ENCODE assay signal across 8 mouse cellular contexts in the genomic region with DNA sequence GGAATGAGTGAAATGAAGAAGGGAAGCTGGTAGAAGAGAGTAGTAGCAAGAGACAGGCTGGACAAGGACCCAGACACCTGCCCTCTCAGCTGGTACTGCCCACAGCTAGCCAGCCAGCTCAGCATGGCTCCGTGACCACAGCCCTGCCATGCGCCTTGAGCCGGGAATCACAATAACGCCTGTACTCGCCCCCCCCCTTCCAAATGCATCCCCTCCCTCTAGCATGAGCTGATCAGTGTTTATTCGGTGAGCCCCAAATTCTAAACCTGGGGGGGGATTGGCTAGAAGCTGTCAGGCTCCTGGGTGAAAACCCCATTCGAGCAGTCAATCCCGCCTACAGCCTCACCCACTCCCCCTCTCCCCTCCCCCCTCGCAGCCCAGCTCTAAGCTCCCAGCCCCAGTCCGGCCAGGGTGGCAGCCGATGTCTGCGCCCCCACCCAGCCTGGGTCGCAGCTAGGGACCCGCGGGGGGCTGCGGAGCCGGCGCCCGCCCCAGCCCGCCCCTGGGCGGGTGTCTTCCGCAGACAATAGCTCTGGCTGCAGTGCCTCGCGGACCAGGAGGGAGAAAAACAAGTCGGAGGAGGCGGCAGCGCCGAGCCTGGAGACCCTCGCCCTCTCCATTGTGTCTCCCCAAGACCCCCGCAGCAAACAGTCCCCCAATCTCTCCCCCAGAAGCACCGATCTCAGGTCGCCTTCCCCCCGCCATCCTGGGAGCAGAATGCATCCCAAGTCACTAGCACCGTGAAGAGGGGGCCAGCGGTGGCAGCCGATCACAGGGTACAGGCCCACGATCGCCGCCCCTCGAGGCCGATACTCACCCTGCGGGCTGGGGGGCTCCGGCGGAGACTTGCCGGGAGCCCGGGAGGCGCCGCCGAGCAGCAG. TPM values are rescaled to one million over a fixed set of nuclear protein-coding genes. Genes with fewer than 3 reads are reported as not detected.
DNase-seq lines count a peak whose midpoint lies in the region; ATAC-seq and TF ChIP-seq lines count a peak whose summit lies in the region.

No protein-coding gene starts in this region.

- DNase-seq in kidney, adult 9 months, result no peak
- DNase-seq in MEL (ENCODE audit: low read depth, low spot score), result peak; percentile 43
- DNase-seq in embryo, embryonic 10 days (ENCODE audit: low spot score), result peak; percentile 51
- peak; percentile 77 for DNase-seq in hindbrain, embryonic 10.5 days (ENCODE audit: low spot score)
- no peak for DNase-seq in liver, postnatal 0 days
- no peak for DNase-seq in right cerebral cortex, postnatal 14 days

- H3K27ac ChIP-seq in kidney, embryonic 14.5 days (ENCODE audit: low read depth, low read length), result peak overlapping the region; percentile 90
- H3K27ac ChIP-seq in MEL (ENCODE audit: control insufficient read depth, low read depth, low read length), result no peak overlapping the region
- H3K27ac ChIP-seq in hindbrain, embryonic 10.5 days, result peak overlapping the region; percentile 99
- peak overlapping the region; percentile 34; the same call in 1 of the 2 replicates for H3K27ac ChIP-seq in liver, postnatal 0 days (ENCODE audit: low read depth)
- peak overlapping the region; percentile 96 for H3K27ac ChIP-seq in stomach, embryonic 16.5 days (ENCODE audit: low read length)

- peaks cover 39% of the 10 kb centered on the region for H3K4me1 ChIP-seq in kidney, embryonic 14.5 days (ENCODE audit: control insufficient read depth, insufficient read depth, low read length)
- H3K4me1 ChIP-seq in MEL (ENCODE audit: control insufficient read depth in 1 of 2, insufficient read depth in 2 of 2, low read length in 2 of 2), result peaks cover 4 to 21% of the 10 kb centered on the region in 2 experiments
- H3K4me1 ChIP-seq in hindbrain, embryonic 10.5 days (replicated peaks), result peaks cover 58% of the 10 kb centered on the region
- 0 out of 2 replicates have a peak, but pooled peaks cover 3% of the 10 kb centered on the region for H3K4me1 ChIP-seq in liver, postnatal 0 days (ENCODE audit: insufficient read depth)
- peaks cover 43% of the 10 kb centered on the region for H3K4me1 ChIP-seq in stomach, embryonic 16.5 days (ENCODE audit: control insufficient read depth, insufficient read depth, low read length)

- peak; percentile 32 for ATAC-seq in kidney, embryonic 14.5 days (ENCODE audit: low FRiP score, low TSS enrichment)
- ATAC-seq in liver, postnatal 0 days, result no peak
- peak; percentile 23 for ATAC-seq in stomach, embryonic 16.5 days (ENCODE audit: insufficient read depth, low FRiP score)

- no peaks in the 10 kb centered on the region for H3K9me3 ChIP-seq in kidney, embryonic 14.5 days (ENCODE audit: control insufficient read depth, low read length)
- H3K9me3 ChIP-seq in MEL (replicated peaks; ENCODE audit: insufficient read depth, low read length), result no peaks in the 10 kb centered on the region
- no peaks in the 10 kb centered on the region for H3K9me3 ChIP-seq in hindbrain, embryonic 10.5 days
- H3K9me3 ChIP-seq in liver, postnatal 0 days (ENCODE audit: low read length), result no peaks in the 10 kb centered on the region
- no peaks in the 10 kb centered on the region for H3K9me3 ChIP-seq in stomach, embryonic 16.5 days (replicated peaks; ENCODE audit: control insufficient read depth, low read length)

- no peak for TF ChIP-seq EP300 in MEL (IDR thresholded peaks at IDR 0.05; ENCODE audit: low read depth in 1 of 2, low read length in 2 of 2)
- no peak for TF ChIP-seq EP300 in liver, postnatal 0 days (IDR thresholded peaks at IDR 0.05; ENCODE audit: low read depth)

- no peak for TF ChIP-seq CTCF in MEL (IDR thresholded peaks at IDR 0.05 in 2 of 3, conservative IDR thresholded peaks at IDR 0.05 in 1 of 3; ENCODE audit: control insufficient read depth in 1 of 3, insufficient read depth in 1 of 3, low read depth in 2 of 3, low read length in 3 of 3, poor library complexity in 1 of 3, severe bottlenecking in 1 of 3)
- TF ChIP-seq CTCF in liver, postnatal 0 days (IDR thresholded peaks at IDR 0.05; ENCODE audit: low read depth), result no peak

- H3K27me3 ChIP-seq in kidney, embryonic 14.5 days (ENCODE audit: control insufficient read depth, insufficient read depth, low read length), result peaks cover 4% of the 10 kb centered on the region; the same call in 1 of the 2 replicates
- H3K27me3 ChIP-seq in MEL (ENCODE audit: control insufficient read depth in 1 of 2, insufficient read depth in 2 of 2, low read length in 2 of 2), result peaks cover 6 to 12% of the 10 kb centered on the region in 2 experiments
- H3K27me3 ChIP-seq in hindbrain, embryonic 10.5 days (ENCODE audit: insufficient read depth, poor library complexity, severe bottlenecking), result peaks cover 49% of the 10 kb centered on the region
- peaks cover 66% of the 10 kb centered on the region for H3K27me3 ChIP-seq in liver, postnatal 0 days (ENCODE audit: insufficient read depth, low read length)
- H3K27me3 ChIP-seq in stomach, embryonic 16.5 days (ENCODE audit: control insufficient read depth, insufficient read depth, low read length), result no peaks in the 10 kb centered on the region

- H3K36me3 ChIP-seq in kidney, embryonic 14.5 days (ENCODE audit: control insufficient read depth, insufficient read depth, low read length), result peaks cover 14% of the 10 kb centered on the region
- H3K36me3 ChIP-seq in MEL (ENCODE audit: control insufficient read depth in 1 of 2, insufficient read depth in 2 of 2, low read length in 2 of 2), result peaks cover 0 to 5% of the 10 kb centered on the region in 2 experiments; a peak in 2 of 4 replicates
- peaks cover 24% of the 10 kb centered on the region for H3K36me3 ChIP-seq in hindbrain, embryonic 10.5 days
- no peaks in the 10 kb centered on the region for H3K36me3 ChIP-seq in liver, postnatal 0 days (replicated peaks; ENCODE audit: insufficient read depth, low read length)
- peaks cover 3% of the 10 kb centered on the region; the same call in 1 of the 2 replicates for H3K36me3 ChIP-seq in stomach, embryonic 16.5 days (ENCODE audit: control insufficient read depth, insufficient read depth, low read length)

- peak overlapping the region; percentile 82 for H3K4me2 ChIP-seq in kidney, embryonic 14.5 days (replicated peaks; ENCODE audit: low read depth, low read length)
- peak overlapping the region; percentile 83 for H3K4me2 ChIP-seq in liver, postnatal 0 days (ENCODE audit: low read depth, low read length)
- H3K4me2 ChIP-seq in stomach, embryonic 16.5 days (ENCODE audit: low read depth, low read length), result peak overlapping the region; percentile 69

- TF ChIP-seq RAD21 in MEL (IDR thresholded peaks at IDR 0.05; ENCODE audit: low read depth, low read length), result no peak

- TF ChIP-seq POLR2A in MEL (IDR thresholded peaks at IDR 0.05; ENCODE audit: control insufficient read depth in 1 of 2, insufficient read depth in 1 of 2, low read depth in 1 of 2, low read length in 2 of 2, poor library complexity in 1 of 2), result no peak

- peak overlapping the region; percentile 94 for H3K4me3 ChIP-seq in kidney, embryonic 14.5 days (ENCODE audit: low read length)
- H3K4me3 ChIP-seq in MEL (ENCODE audit: control insufficient read depth in 1 of 2, insufficient read depth in 1 of 2, low read depth in 2 of 2, low read length in 2 of 2), result peak overlapping the region; percentile 81 to 97
- peak overlapping the region; percentile 94 for H3K4me3 ChIP-seq in hindbrain, embryonic 10.5 days
- H3K4me3 ChIP-seq in liver, postnatal 0 days (ENCODE audit: low read depth, low read length), result peak overlapping the region; percentile 61
- peak overlapping the region; percentile 87 for H3K4me3 ChIP-seq in stomach, embryonic 16.5 days (replicated peaks; ENCODE audit: low read length)

- H3K9ac ChIP-seq in kidney, embryonic 14.5 days (ENCODE audit: low read depth, low read length), result peak overlapping the region; percentile 97
- peak overlapping the region; percentile 82 for H3K9ac ChIP-seq in MEL (ENCODE audit: control insufficient read depth, low read depth, low read length, poor library complexity, severe bottlenecking)
- peak overlapping the region; percentile 47 for H3K9ac ChIP-seq in liver, postnatal 0 days (replicated peaks)
- H3K9ac ChIP-seq in stomach, embryonic 16.5 days (ENCODE audit: low read length), result peak overlapping the region; percentile 96

- peaks cover 5% of the 10 kb centered on the region; the same call in 1 of the 2 replicates for H3K79me2 ChIP-seq in MEL (ENCODE audit: control insufficient read depth, insufficient read depth, low read length, poor library complexity)

- WGBS in kidney, embryonic 14.5 days, result under 1% methylated on average over 31 of the region's 49 CpGs
- WGBS in hindbrain, embryonic 10.5 days, result under 1% methylated on average over 49 of the region's 49 CpGs
- under 1% methylated on average over 40 of the region's 49 CpGs for WGBS in liver, postnatal 0 days (ENCODE audit: insufficient replicate concordance)
- WGBS in stomach, embryonic 16.5 days, result under 1% methylated on average over 49 of the region's 49 CpGs

RNA-seq across cellular contexts. Expression of a gene that starts 0.7 kb away (rescaled TPM):
- polyA plus RNA-seq in kidney, embryonic 14.5 days (2014; fragmentation: Nextera tagmentation; extraction: Ambion mirVana), result 12.3 and 14.7 TPM in 2 replicates
- 1.8 and 2.0 TPM in 2 replicates for total RNA-seq in MEL (2012; rRNA removed)
- polyA plus RNA-seq in MEL (2012; ENCODE audit: insufficient read depth in 1 of 2, insufficient read length in 2 of 2, low read depth in 1 of 2, low replicate concordance in 2 of 2, missing spikeins in 1 of 2), result 1 to 10 TPM in 1 of 2 experiments, not detected in 1; 8.8 TPM
- 5.2 and 8.3 TPM in 2 replicates for polyA plus RNA-seq in hindbrain, embryonic 10.5 days (2016; fragmentation: Nextera tagmentation; extraction: Ambion mirVana)
- 0.23 and 0.72 TPM in 2 replicates for polyA plus RNA-seq in liver, postnatal 0 days (2015; fragmentation: Nextera tagmentation; extraction: Ambion mirVana)
- 2.5 and 3.3 TPM in 2 replicates for polyA plus RNA-seq in stomach, embryonic 16.5 days (2015; fragmentation: Nextera tagmentation; extraction: Ambion mirVana)

RNA-seq across cellular contexts. Expression of a gene that starts 16.7 kb away (rescaled TPM):
- 81.0 and 103 TPM in 2 replicates for polyA plus RNA-seq in kidney, embryonic 14.5 days (2014; fragmentation: Nextera tagmentation; extraction: Ambion mirVana)
- 14.5 and 14.7 TPM in 2 replicates for total RNA-seq in MEL (2012; rRNA removed)
- 10 to 100 TPM in 1 of 2 experiments, not detected in 1; 42.1 TPM for polyA plus RNA-seq in MEL (2012; ENCODE audit: insufficient read depth in 1 of 2, insufficient read length in 2 of 2, low read depth in 1 of 2, low replicate concordance in 2 of 2, missing spikeins in 1 of 2)
- polyA plus RNA-seq in hindbrain, embryonic 10.5 days (2016; fragmentation: Nextera tagmentation; extraction: Ambion mirVana), result 76.8 and 88.9 TPM in 2 replicates
- polyA plus RNA-seq in liver, postnatal 0 days (2015; fragmentation: Nextera tagmentation; extraction: Ambion mirVana), result 156 and 161 TPM in 2 replicates
- polyA plus RNA-seq in stomach, embryonic 16.5 days (2015; fragmentation: Nextera tagmentation; extraction: Ambion mirVana), result 187 and 207 TPM in 2 replicates

RNA-seq across cellular contexts. Expression of a gene that starts 23.1 kb away (rescaled TPM):
- 5.8 and 6.4 TPM in 2 replicates for polyA plus RNA-seq in kidney, embryonic 14.5 days (2014; fragmentation: Nextera tagmentation; extraction: Ambion mirVana)
- total RNA-seq in MEL (2012; rRNA removed), result 8.3 and 10.7 TPM in 2 replicates
- 10 to 100 TPM in 1 of 2 experiments, not detected in 1; 55.7 TPM for polyA plus RNA-seq in MEL (2012; ENCODE audit: insufficient read depth in 1 of 2, insufficient read length in 2 of 2, low read depth in 1 of 2, low replicate concordance in 2 of 2, missing spikeins in 1 of 2)
- polyA plus RNA-seq in hindbrain, embryonic 10.5 days (2016; fragmentation: Nextera tagmentation; extraction: Ambion mirVana), result 5.6 and 8.3 TPM in 2 replicates
- 41.0 and 44.8 TPM in 2 replicates for polyA plus RNA-seq in liver, postnatal 0 days (2015; fragmentation: Nextera tagmentation; extraction: Ambion mirVana)
- 8.6 and 10.8 TPM in 2 replicates for polyA plus RNA-seq in stomach, embryonic 16.5 days (2015; fragmentation: Nextera tagmentation; extraction: Ambion mirVana)

RNA-seq across cellular contexts. Expression of a gene that starts 39.1 kb away (rescaled TPM):
- polyA plus RNA-seq in kidney, embryonic 14.5 days (2014; fragmentation: Nextera tagmentation; extraction: Ambion mirVana), result 224 and 274 TPM in 2 replicates
- 174 and 183 TPM in 2 replicates for total RNA-seq in MEL (2012; rRNA removed)
- polyA plus RNA-seq in MEL (2012; ENCODE audit: insufficient read depth in 1 of 2, insufficient read length in 2 of 2, low read depth in 1 of 2, low replicate concordance in 2 of 2, missing spikeins in 1 of 2), result 100 to 1,000 TPM in 1 of 2 experiments, not detected in 1; 325 TPM
- 236 TPM in 2 replicates for polyA plus RNA-seq in hindbrain, embryonic 10.5 days (2016; fragmentation: Nextera tagmentation; extraction: Ambion mirVana)
- polyA plus RNA-seq in liver, postnatal 0 days (2015; fragmentation: Nextera tagmentation; extraction: Ambion mirVana), result 510 and 522 TPM in 2 replicates
- 239 and 243 TPM in 2 replicates for polyA plus RNA-seq in stomach, embryonic 16.5 days (2015; fragmentation: Nextera tagmentation; extraction: Ambion mirVana)

RNA-seq across cellular contexts. Expression of a gene that starts 53.6 kb away (rescaled TPM):
- polyA plus RNA-seq in kidney, embryonic 14.5 days (2014; fragmentation: Nextera tagmentation; extraction: Ambion mirVana), result 1.7 and 1.9 TPM in 2 replicates
- total RNA-seq in MEL (2012; rRNA removed), result 0.39 and 0.42 TPM in 2 replicates
- 1 to 10 TPM in 1 of 2 experiments, not detected in 1; 2.1 TPM for polyA plus RNA-seq in MEL (2012; ENCODE audit: insufficient read depth in 1 of 2, insufficient read length in 2 of 2, low read depth in 1 of 2, low replicate concordance in 2 of 2, missing spikeins in 1 of 2)
- polyA plus RNA-seq in hindbrain, embryonic 10.5 days (2016; fragmentation: Nextera tagmentation; extraction: Ambion mirVana), result 23.5 and 57.0 TPM in 2 replicates
- polyA plus RNA-seq in liver, postnatal 0 days (2015; fragmentation: Nextera tagmentation; extraction: Ambion mirVana), result 1.8 and 2.4 TPM in 2 replicates
- polyA plus RNA-seq in stomach, embryonic 16.5 days (2015; fragmentation: Nextera tagmentation; extraction: Ambion mirVana), result 6.8 and 7.6 TPM in 2 replicates

Comparison
In these comparisons a context has a peak if more than half of its experiments do, and no peak if none do; other contexts are left out.
1. H3K9ac ChIP-seq: peak in every context shown above with its lines; median percentile 97 in kidney, embryonic 14.5 days; 96 in stomach, embryonic 16.5 days; 82 in MEL; 47 in liver, postnatal 0 days.
2. DNase-seq: peak in MEL (single experiment), embryo, embryonic 10 days (single experiment) and hindbrain, embryonic 10.5 days (single experiment); none in kidney, adult 9 months (single experiment), liver, postnatal 0 days (single experiment) and right cerebral cortex, postnatal 14 days (single experiment).
3. Peak in every context shown above with its lines, with median percentiles within 50 percentile points of each other: H3K4me2 ChIP-seq and H3K4me3 ChIP-seq.